In the genomic region with DNA sequence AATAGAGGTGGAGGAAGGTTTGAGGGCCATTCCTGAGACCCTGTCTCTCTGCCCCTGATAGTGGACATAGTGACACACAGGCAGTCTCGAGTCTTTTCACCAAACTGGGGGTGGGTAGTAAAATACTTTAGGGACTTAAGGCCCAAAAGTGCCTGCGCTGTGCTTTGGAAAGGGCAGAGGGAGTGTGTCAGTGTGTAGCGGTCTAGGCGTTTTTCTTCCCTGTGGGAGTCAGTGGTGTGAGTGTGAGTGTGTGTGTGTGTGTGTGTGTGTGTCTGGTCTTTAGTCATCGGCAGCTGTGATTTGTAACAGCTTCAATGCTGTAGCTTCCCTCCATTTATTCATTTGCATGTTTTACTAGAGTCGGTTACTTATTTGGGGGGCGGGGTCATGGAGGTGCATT, we compare ENCODE assay signal across 8 mouse cellular contexts. TPM values are rescaled to one million over a fixed set of nuclear protein-coding genes. Genes with fewer than 3 reads are reported as not detected.
DNase-seq lines count a peak whose midpoint lies in the region; ATAC-seq and TF ChIP-seq lines count a peak whose summit lies in the region.

No protein-coding gene starts in this region.

- H3K27ac ChIP-seq in layer of hippocampus, adult 2 months = peak overlapping the region; percentile 85
- peak overlapping the region; percentile 89 for H3K27ac ChIP-seq in forebrain, embryonic 10.5 days
- no peak overlapping the region for H3K27ac ChIP-seq in limb, embryonic 11.5 days (replicated peaks; ENCODE audit: low read depth, low read length)

- H3K4me3 ChIP-seq in layer of hippocampus, adult 2 months = peak overlapping the region; percentile 62; the same call in 1 of the 2 replicates
- peak overlapping the region; percentile 76 for H3K4me3 ChIP-seq in forebrain, embryonic 10.5 days
- H3K4me3 ChIP-seq in limb, embryonic 11.5 days (ENCODE audit: low read depth, low read length) = peak overlapping the region; percentile 54

- WGBS in forebrain, embryonic 10.5 days = 17% methylated on average over 7 of the region's 7 CpGs
- WGBS in limb, embryonic 11.5 days = 15% methylated on average over 7 of the region's 7 CpGs

- H3K27me3 ChIP-seq in forebrain, embryonic 10.5 days (ENCODE audit: poor library complexity, severe bottlenecking) = peaks cover 54% of the 10 kb centered on the region
- H3K27me3 ChIP-seq in limb, embryonic 11.5 days (ENCODE audit: control insufficient read depth, insufficient read depth, low read length) = peaks cover 27% of the 10 kb centered on the region
- H3K27me3 ChIP-seq in splenic B cell, adult 2 months (ENCODE audit: control insufficient read depth, insufficient read depth, low read length, poor library complexity, severe bottlenecking) = peaks cover 8% of the 10 kb centered on the region; the same call in 1 of the 2 replicates

- H3K4me1 ChIP-seq in forebrain, embryonic 10.5 days = peaks cover 59% of the 10 kb centered on the region
- peaks cover 16% of the 10 kb centered on the region for H3K4me1 ChIP-seq in limb, embryonic 11.5 days (ENCODE audit: control insufficient read depth, insufficient read depth, low read length)

- H3K4me2 ChIP-seq in limb, embryonic 11.5 days (ENCODE audit: low read depth, severe bottlenecking) = peak overlapping the region; percentile 79

- no peak for ATAC-seq in limb, embryonic 11.5 days (ENCODE audit: insufficient number of reproducible peaks, low FRiP score, low TSS enrichment, low read depth)

- no peaks in the 10 kb centered on the region for H3K9me3 ChIP-seq in forebrain, embryonic 10.5 days
- H3K9me3 ChIP-seq in limb, embryonic 11.5 days (ENCODE audit: control insufficient read depth, low read length) = no peaks in the 10 kb centered on the region

- no peak for DNase-seq in layer of hippocampus, adult 2 months (ENCODE audit: low spot score in 2 of 2)
- no peak for DNase-seq in layer of hippocampus, postnatal 10 days (ENCODE audit: low spot score in 2 of 2)
- no peak for DNase-seq in forebrain, embryonic 10.5 days (ENCODE audit: extremely low spot score, low spot score)
- DNase-seq in limb, embryonic 11.5 days (ENCODE audit: low spot score) = no peak
- DNase-seq in splenic B cell, adult 2 months (ENCODE audit: low read depth, low spot score) = peak; percentile 19
- no peak for DNase-seq in adrenal gland, postnatal 14 days
- DNase-seq in ovary, postnatal 36 days (ENCODE audit: low spot score) = no peak
- DNase-seq in left cerebral cortex, adult 11 months (ENCODE audit: low spot score) = no peak

- TF ChIP-seq CTCF in layer of hippocampus, adult 2 months (conservative IDR thresholded peaks at IDR 0.05) = no peak

- no peaks in the 10 kb centered on the region for H3K36me3 ChIP-seq in forebrain, embryonic 10.5 days (replicated peaks)
- no peaks in the 10 kb centered on the region for H3K36me3 ChIP-seq in limb, embryonic 11.5 days (ENCODE audit: control insufficient read depth, insufficient read depth, low read length)
- H3K36me3 ChIP-seq in splenic B cell, adult 2 months (ENCODE audit: control insufficient read depth, insufficient read depth, low read length, poor library complexity, severe bottlenecking) = no peaks in the 10 kb centered on the region

- peak overlapping the region; percentile 73; the same call in 1 of the 2 replicates for H3K9ac ChIP-seq in limb, embryonic 11.5 days (ENCODE audit: low read length)

RNA-seq across cellular contexts. Expression of gene Tpm1, which starts 0.6 kb away (rescaled TPM):
- 100 to 1,000 TPM; 213 to 215 TPM for total RNA-seq in layer of hippocampus, adult 2 months (2021)
- 100 to 1,000 TPM; 195 to 211 TPM for total RNA-seq in layer of hippocampus, postnatal 10 days (2021)
- polyA plus RNA-seq in forebrain, embryonic 10.5 days (2016; fragmentation: Nextera tagmentation; extraction: Ambion mirVana) = 334 and 342 TPM in 2 replicates
- polyA plus RNA-seq in limb, embryonic 11.5 days (2014; fragmentation: Nextera tagmentation; extraction: Ambion mirVana) = 395 and 414 TPM in 2 replicates
- 183 and 207 TPM in 2 replicates for total RNA-seq in adrenal gland, postnatal 14 days (2021)
